Mouse (Mus musculus): ENCODE measurements around the gene Mslnl. TPM values are rescaled to one million over a fixed set of nuclear protein-coding genes. Genes with fewer than 3 reads are reported as not detected.
"Not testable (repeated sequence)": the region's sequence is repeated elsewhere in the genome, so short reads cannot be mapped to it uniquely, and the experiment has no call there.

Gene Mslnl
- polyA plus RNA-seq, 1 experiment from 2014 or later: 0.71 TPM

DNA sequence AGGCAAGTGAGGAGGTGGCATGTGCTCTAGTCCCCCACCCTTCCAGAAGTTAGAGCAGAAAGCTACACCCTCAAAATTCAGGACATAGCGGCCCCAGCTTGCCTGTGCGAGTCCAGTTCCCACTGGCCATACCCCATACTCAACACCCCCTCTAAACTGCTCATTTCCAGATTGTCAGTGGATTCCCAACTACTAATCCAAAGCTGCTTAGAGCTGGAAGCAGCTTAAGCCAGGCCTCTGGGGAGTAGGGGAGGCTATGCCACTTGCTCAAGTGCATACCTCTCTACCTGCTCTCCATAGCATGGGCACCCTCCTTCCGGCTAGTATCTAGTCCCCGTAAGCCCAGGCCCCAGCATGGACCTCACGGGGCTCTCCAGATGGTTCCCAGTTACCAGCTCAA, 14.4 kb upstream of the Mslnl start:
- H3K4me2 ChIP-seq: no peak overlapping the region
- H3K27me3 ChIP-seq: peaks cover 19% of the 10 kb centered on the region
- H3K4me3 ChIP-seq: no peak overlapping the region
- WGBS: 89% methylated on average over 5 of the region's 5 CpGs
- peaks cover 25% of the 10 kb centered on the region for H3K36me3 ChIP-seq
- no peak for ATAC-seq (ENCODE audit: borderline replicate concordance, extremely low read depth, low FRiP score, low TSS enrichment)
- H3K9me3 ChIP-seq: no peaks in the 10 kb centered on the region
- peaks cover 16% of the 10 kb centered on the region for H3K4me1 ChIP-seq
- no peak overlapping the region for H3K27ac ChIP-seq
- H3K9ac ChIP-seq: no peak overlapping the region

DNA sequence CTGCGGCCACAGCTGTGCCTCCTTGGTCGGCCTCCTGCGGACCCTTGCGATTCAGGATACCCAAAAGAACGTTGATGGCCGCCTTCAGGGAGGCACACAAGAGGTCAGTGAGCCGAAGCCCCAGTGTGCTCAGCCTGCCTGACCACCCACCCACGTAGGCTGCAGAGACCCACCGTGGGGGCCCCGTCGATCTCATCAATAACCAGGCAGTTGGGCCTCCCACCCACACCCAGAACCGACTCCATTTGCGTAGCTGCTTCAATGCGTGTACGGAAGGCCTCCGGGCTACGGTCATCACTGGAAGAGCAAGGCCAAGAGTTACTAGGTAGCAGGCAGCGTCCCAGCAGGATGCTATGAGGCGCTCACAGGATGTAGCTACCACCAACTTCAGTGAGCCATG, 12.4 kb upstream of the Mslnl start:
- WGBS: 94% methylated on average over 19 of the region's 19 CpGs

DNA sequence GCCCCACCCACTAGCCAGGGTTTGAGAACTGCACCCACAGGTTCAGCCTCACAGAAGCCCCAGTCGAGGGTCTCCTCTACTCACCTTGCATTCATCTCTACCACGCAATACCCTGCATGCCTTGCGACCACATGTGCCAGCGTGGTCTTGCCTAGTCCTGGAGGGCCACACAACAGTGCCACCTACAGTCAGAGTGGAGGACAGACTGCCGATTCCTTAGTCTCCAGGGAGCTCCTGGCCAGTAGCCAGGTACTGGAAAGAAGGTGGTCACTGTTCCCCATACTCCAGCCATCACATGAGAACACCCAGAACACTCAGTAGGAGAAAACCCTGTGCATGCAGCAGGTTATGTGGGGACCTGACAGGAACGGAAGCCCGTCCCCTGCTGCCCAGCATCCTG, 11.9 kb upstream of the Mslnl start:
- no peak overlapping the region for H3K4me3 ChIP-seq
- peaks cover 25% of the 10 kb centered on the region for H3K36me3 ChIP-seq
- H3K9me3 ChIP-seq: no peaks in the 10 kb centered on the region
- H3K27ac ChIP-seq: no peak overlapping the region
- no peaks in the 10 kb centered on the region for H3K27me3 ChIP-seq
- 70% methylated on average over 7 of the region's 7 CpGs for WGBS
- H3K4me2 ChIP-seq: no peak overlapping the region
- ATAC-seq (ENCODE audit: borderline replicate concordance, extremely low read depth, low FRiP score, low TSS enrichment): no peak
- H3K9ac ChIP-seq: no peak overlapping the region
- peaks cover 20% of the 10 kb centered on the region for H3K4me1 ChIP-seq

More for the DNA sequence above, 12.4 kb upstream of the Mslnl start:
- no peak overlapping the region for H3K27ac ChIP-seq
- no peak overlapping the region for H3K9ac ChIP-seq
- no peak for ATAC-seq (ENCODE audit: borderline replicate concordance, extremely low read depth, low FRiP score, low TSS enrichment)
- peaks cover 25% of the 10 kb centered on the region for H3K36me3 ChIP-seq
- peaks cover 17% of the 10 kb centered on the region for H3K4me1 ChIP-seq
- H3K4me3 ChIP-seq: no peak overlapping the region
- no peaks in the 10 kb centered on the region for H3K27me3 ChIP-seq
- H3K9me3 ChIP-seq: no peaks in the 10 kb centered on the region
- no peak overlapping the region for H3K4me2 ChIP-seq

GRCm38 (mm10) chr17:25725264-25725663, 10.6 kb upstream of the Mslnl start:
- H3K9ac ChIP-seq: no peak overlapping the region
- H3K27ac ChIP-seq: no peak overlapping the region
- H3K27me3 ChIP-seq: no peaks in the 10 kb centered on the region
- H3K4me2 ChIP-seq: no peak overlapping the region
- no peaks in the 10 kb centered on the region for H3K9me3 ChIP-seq
- peaks cover 20% of the 10 kb centered on the region for H3K4me1 ChIP-seq
- WGBS: 78% methylated on average over 6 of the region's 6 CpGs
- ATAC-seq (ENCODE audit: borderline replicate concordance, extremely low read depth, low FRiP score, low TSS enrichment): no peak
- peaks cover 27% of the 10 kb centered on the region for H3K36me3 ChIP-seq
- H3K4me3 ChIP-seq: no peak overlapping the region

- Histone ChIP-seq H3K4me2 (peak within 1 kb of the TSS; percentile 94), H3K36me3 (peaks cover 23% of the 10 kb centered on the region), H3K27me3 (no peaks in the 10 kb centered on the region), H3K9me3 (no peaks in the 10 kb centered on the region), H3K27ac (peak within 1 kb of the TSS; percentile 4; the same call in 1 of the 2 replicates), H3K4me3 (peak within 1 kb of the TSS; percentile 59), H3K4me1 (peaks cover 22% of the 10 kb centered on the region), H3K9ac (peak within 1 kb of the TSS; percentile 85)
- under 1% methylated on average over 37 of the region's 37 CpGs for WGBS
- peak; percentile 98 for ATAC-seq (ENCODE audit: borderline replicate concordance, extremely low read depth, low FRiP score, low TSS enrichment)
Observed at GRCm38 (mm10) chr17:25727265-25728008, 8.4 kb upstream of the Mslnl start, which contains the start of the genes Chtf18 and Rpusd1. TSS of gene Chtf18 (minus strand) at chr17:25727419. TSS of gene Rpusd1 (plus strand) at chr17:25727670.

GRCm38 (mm10) chr17:25728009-25728270, 7.9 kb upstream of the Mslnl start:
- Histone ChIP-seq H3K36me3 (peaks cover 20% of the 10 kb centered on the region), H3K4me1 (peaks cover 22% of the 10 kb centered on the region), H3K27ac (0 out of 2 replicates have a peak overlapping the region, but pooled peaks have one; percentile 4), H3K4me3 (peak overlapping the region; percentile 59), H3K27me3 (no peaks in the 10 kb centered on the region), H3K9me3 (no peaks in the 10 kb centered on the region), H3K9ac (peak overlapping the region; percentile 85), H3K4me2 (peak overlapping the region; percentile 94)
- 12% methylated on average over 4 of the region's 4 CpGs for WGBS
- ATAC-seq (ENCODE audit: borderline replicate concordance, extremely low read depth, low FRiP score, low TSS enrichment): no peak; the same call in 1 of the 2 replicates

GRCm38 (mm10) chr17:25732082-25732481, 3.8 kb upstream of the Mslnl start:
- ATAC-seq (ENCODE audit: borderline replicate concordance, extremely low read depth, low FRiP score, low TSS enrichment): no peak
- Histone ChIP-seq H3K27me3 (no peaks in the 10 kb centered on the region), H3K9me3 (no peaks in the 10 kb centered on the region), H3K27ac (no peak overlapping the region), H3K4me2 (no peak overlapping the region), H3K36me3 (0 out of 2 replicates have a peak, but pooled peaks cover 6% of the 10 kb centered on the region), H3K9ac (no peak overlapping the region), H3K4me3 (no peak overlapping the region), H3K4me1 (peaks cover 13% of the 10 kb centered on the region)
- WGBS: 10% methylated on average over 2 of the region's 2 CpGs

- no peak overlapping the region for H3K4me2 ChIP-seq
- H3K27ac ChIP-seq: no peak overlapping the region
- 72% methylated on average over 5 of the region's 5 CpGs for whole genome bisulfite sequencing
- peaks cover 3% of the 10 kb centered on the region; the same call in 1 of the 2 replicates for H3K4me1 ChIP-seq
- 0 out of 2 replicates have a peak, but pooled peaks cover 3% of the 10 kb centered on the region for H3K36me3 ChIP-seq
- no peaks in the 10 kb centered on the region for H3K27me3 ChIP-seq
- no peak for ATAC-seq (ENCODE audit: borderline replicate concordance, extremely low read depth, low FRiP score, low TSS enrichment)
- no peak overlapping the region for H3K9ac ChIP-seq
- no peak overlapping the region for H3K4me3 ChIP-seq
- no peaks in the 10 kb centered on the region for H3K9me3 ChIP-seq
Observed at GRCm38 (mm10) chr17:25735246-25735645, 596 bp upstream of the Mslnl start.

DNA sequence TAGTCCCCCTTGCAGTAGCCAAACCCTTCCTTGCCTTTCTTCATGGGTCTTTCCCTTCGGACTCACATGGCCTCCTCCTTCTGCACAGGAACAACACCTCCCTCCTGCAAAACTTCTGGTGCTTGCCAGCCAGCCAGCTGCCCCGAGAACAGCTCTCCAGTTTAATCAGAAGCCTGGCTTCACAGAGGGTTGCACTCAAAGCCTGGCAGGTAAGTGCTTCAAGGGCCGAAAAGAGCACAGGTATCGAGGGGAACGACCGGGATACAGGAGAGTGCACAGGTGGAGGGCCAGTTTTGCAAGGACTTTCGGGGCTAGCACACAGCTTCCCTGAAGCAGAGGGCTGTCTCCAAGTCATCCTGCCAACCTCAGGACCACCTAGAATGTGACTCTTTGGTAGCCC, 3.0 kb downstream of the Mslnl start:
- no peak overlapping the region for H3K4me2 ChIP-seq
- no peak for ATAC-seq (ENCODE audit: borderline replicate concordance, extremely low read depth, low FRiP score, low TSS enrichment)
- H3K27me3 ChIP-seq: no peaks in the 10 kb centered on the region
- no peak overlapping the region for H3K27ac ChIP-seq
- H3K36me3 ChIP-seq: no peaks in the 10 kb centered on the region
- H3K4me1 ChIP-seq: no peaks in the 10 kb centered on the region
- no peak overlapping the region for H3K4me3 ChIP-seq
- H3K9me3 ChIP-seq: no peaks in the 10 kb centered on the region
- no peak overlapping the region for H3K9ac ChIP-seq
- 46% methylated on average over 7 of the region's 7 CpGs for WGBS

GRCm38 (mm10) chr17:25741471-25741870, 5.6 kb downstream of the Mslnl start:
- H3K4me3 ChIP-seq; H3K4me2 ChIP-seq; H3K4me1 ChIP-seq; H3K36me3 ChIP-seq; H3K27ac ChIP-seq; H3K9me3 ChIP-seq; H3K9ac ChIP-seq; H3K27me3 ChIP-seq; ATAC-seq (ENCODE audit: borderline replicate concordance, extremely low read depth, low FRiP score, low TSS enrichment): not testable (repeated sequence)
- 67% methylated on average over 12 of the region's 12 CpGs for WGBS

GRCm38 (mm10) chr17:25743831-25744230, 8.0 kb downstream of the Mslnl start:
- Histone ChIP-seq H3K27ac (no peak overlapping the region), H3K4me3 (no peak overlapping the region), H3K36me3 (no peaks in the 10 kb centered on the region), H3K9ac (no peak overlapping the region), H3K9me3 (no peaks in the 10 kb centered on the region), H3K27me3 (no peaks in the 10 kb centered on the region), H3K4me2 (no peak overlapping the region), H3K4me1 (no peaks in the 10 kb centered on the region)
- WGBS: 77% methylated on average over 9 of the region's 9 CpGs
- no peak for ATAC-seq (ENCODE audit: borderline replicate concordance, extremely low read depth, low FRiP score, low TSS enrichment)

DNA sequence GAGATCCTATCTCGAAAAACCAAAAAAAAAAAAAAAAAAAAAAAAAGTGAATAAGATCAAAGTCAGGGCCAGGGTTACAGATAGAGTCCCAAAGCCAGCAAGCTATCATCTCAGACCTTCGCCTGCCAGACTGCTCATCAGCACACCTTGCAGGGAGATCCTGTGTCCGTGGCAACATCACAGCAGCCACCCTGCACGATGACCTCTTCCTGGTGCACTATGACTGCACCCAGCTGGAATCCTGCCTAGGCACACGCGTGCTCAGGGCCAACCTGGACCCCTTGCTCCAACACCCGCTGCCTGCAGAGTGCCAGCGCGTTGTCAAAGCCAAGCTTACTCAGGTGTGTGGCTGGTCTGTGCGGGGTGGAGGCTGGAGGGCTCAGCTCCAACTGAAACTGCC, 8.5 kb downstream of the Mslnl start:
- no peak overlapping the region for H3K9ac ChIP-seq
- no peak overlapping the region for H3K4me2 ChIP-seq
- H3K4me1 ChIP-seq: no peaks in the 10 kb centered on the region
- no peak for ATAC-seq (ENCODE audit: borderline replicate concordance, extremely low read depth, low FRiP score, low TSS enrichment)
- H3K27me3 ChIP-seq: no peaks in the 10 kb centered on the region
- H3K9me3 ChIP-seq: no peaks in the 10 kb centered on the region
- no peak overlapping the region for H3K27ac ChIP-seq
- WGBS: 66% methylated on average over 10 of the region's 10 CpGs
- no peak overlapping the region for H3K4me3 ChIP-seq
- H3K36me3 ChIP-seq: no peaks in the 10 kb centered on the region
